Mouse (Mus musculus) myocyte (in vitro differentiated cells): Measurements from ENCODE around the gene Krt80. TPM values are rescaled to one million over a fixed set of nuclear protein-coding genes. Genes with fewer than 3 reads are reported as not detected.
"Not testable (repeated sequence)": the region's sequence is repeated elsewhere in the genome, so short reads cannot be mapped to it uniquely, and the experiment has no call there.

ENCODE experiments used
- H3K27me3 ChIP-seq: one replicate; pipeline ENCODE4 v1.6.1; 2011; ENCODE audit not compliant: control insufficient read depth, insufficient read depth, insufficient read length
- H3K36me3 ChIP-seq: one replicate; pipeline ENCODE4 v1.6.1; 2011; ENCODE audit not compliant: control insufficient read depth, insufficient read depth
- H3K4me2 ChIP-seq: one replicate; pipeline ENCODE4 v1.6.1; 2011; ENCODE audit warnings: low read depth, control low read depth
- H3K4me3 ChIP-seq: one replicate; pipeline ENCODE4 v1.5.1; 2011; ENCODE audit warnings: mild to moderate bottlenecking, control low read depth, moderate library complexity
- H3K79me2 ChIP-seq: one replicate; pipeline ENCODE4 v1.6.1; 2011; ENCODE audit not compliant: control insufficient read depth, insufficient read depth
- H3ac ChIP-seq: one replicate; pipeline ENCODE4 v1.6.1; 2011; ENCODE audit not compliant: control insufficient read depth, insufficient read length
- CEBPB ChIP-seq: IDR thresholded peaks from 2 replicates; pipeline ENCODE4 v1.6.1; 2011; ENCODE audit warnings: mild to moderate bottlenecking, moderate library complexity; ENCODE audit not compliant: poor library complexity, insufficient read depth, severe bottlenecking
- E2F4 ChIP-seq: IDR thresholded peaks from one replicate; pipeline ENCODE4 v1.6.1; 2011; ENCODE audit warnings: mild to moderate bottlenecking, control low read depth, moderate library complexity; ENCODE audit not compliant: insufficient read depth
- MAX ChIP-seq: IDR thresholded peaks from one replicate; pipeline ENCODE4 v1.6.1; 2011; ENCODE audit warnings: low read depth, mild to moderate bottlenecking, control low read depth
- MYOD1 ChIP-seq, 3 experiments: IDR thresholded peaks; one replicate each; pipeline ENCODE4 v1.6.1; 2011; ENCODE audit warnings: control low read depth in 2 of 3, low read depth in 2 of 3, mild to moderate bottlenecking in 2 of 3, moderate library complexity in 1 of 3; ENCODE audit not compliant: insufficient read length in 2 of 3, control insufficient read depth in 1 of 3
- MYOG ChIP-seq, 3 experiments: IDR thresholded peaks; one replicate each; pipeline ENCODE4 v1.6.1; 2011; ENCODE audit warnings: control low read depth in 2 of 3, low read depth in 2 of 3, mild to moderate bottlenecking in 2 of 3; ENCODE audit not compliant: insufficient read length in 2 of 3, control insufficient read depth in 1 of 3, insufficient read depth in 1 of 3
- POLR2A ChIP-seq: IDR thresholded peaks from one replicate; pipeline ENCODE4 v1.6.1; 2011; ENCODE audit warnings: low read depth, mild to moderate bottlenecking, control low read depth, moderate library complexity; ENCODE audit not compliant: insufficient read length
- POLR2AphosphoS2 ChIP-seq: IDR thresholded peaks from one replicate; pipeline ENCODE4 v1.6.1; 2011; ENCODE audit warnings: low read depth, control low read depth; ENCODE audit not compliant: insufficient read length
- REST ChIP-seq: IDR thresholded peaks from one replicate; pipeline ENCODE4 v1.6.1; 2011; ENCODE audit warnings: mild to moderate bottlenecking, control low read depth, moderate library complexity; ENCODE audit not compliant: insufficient read depth, insufficient read length
- SRF ChIP-seq: IDR thresholded peaks from one replicate; pipeline ENCODE4 v1.6.1; 2011; ENCODE audit warnings: low read depth; ENCODE audit not compliant: control insufficient read depth, insufficient read length
- TCF12 ChIP-seq: IDR thresholded peaks from one replicate; pipeline ENCODE4 v1.6.1; 2011; ENCODE audit warnings: mild to moderate bottlenecking, control low read depth; ENCODE audit not compliant: poor library complexity, insufficient read depth, severe bottlenecking
- TCF3 ChIP-seq: IDR thresholded peaks from one replicate; pipeline ENCODE4 v1.6.1; 2011; ENCODE audit warnings: low read depth, control low read depth; ENCODE audit not compliant: insufficient read length
- USF1 ChIP-seq: IDR thresholded peaks from one replicate; pipeline ENCODE4 v1.6.1; 2011; ENCODE audit warnings: low read depth, mild to moderate bottlenecking, control low read depth, moderate library complexity
- polyA plus RNA-seq: library from polyadenylated mRNA; unstranded; fragments of >200 nt; fragmentation: generic; extraction: Trizol; gene quantifications from one replicate; pipeline ENCODE4 v1.2.1, GENCODE M21; 2012; ENCODE audit warnings: missing spikeins

Krt80 gene
- polyA plus RNA-seq, 1 experiment = 7.7 TPM

DNA sequence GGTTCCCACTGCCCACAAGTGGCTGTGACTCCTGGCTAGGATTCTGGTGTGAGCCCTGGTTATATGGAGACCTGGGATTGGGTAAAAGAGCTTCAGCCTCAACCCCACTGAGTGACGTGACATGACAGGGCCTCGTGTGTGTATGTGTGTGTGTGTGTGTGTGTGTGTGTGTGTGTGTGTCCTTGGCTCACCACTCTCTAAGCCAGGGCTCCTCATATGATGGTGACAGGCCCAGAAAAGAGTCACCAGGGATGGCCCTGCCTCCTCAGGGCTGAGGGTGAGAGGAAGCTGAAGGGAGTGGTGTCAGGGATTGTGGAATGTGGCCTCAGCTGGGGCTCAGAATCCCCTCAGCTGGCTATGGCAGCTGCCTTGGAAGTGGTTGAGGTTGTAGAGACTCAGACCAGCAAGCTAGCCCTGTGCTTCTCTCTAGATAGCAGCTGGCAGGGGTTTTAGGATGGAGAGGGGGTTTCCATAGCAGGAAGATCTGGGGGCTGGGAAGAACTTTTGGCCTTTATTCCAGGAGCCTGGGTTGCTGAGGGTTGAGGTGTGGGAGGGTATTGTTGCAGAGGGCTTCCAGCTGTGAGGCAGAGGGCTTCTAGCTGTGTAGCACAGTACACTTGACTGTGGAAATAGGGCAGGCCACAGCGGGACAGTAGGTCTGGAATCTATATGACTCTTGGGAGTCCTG, 40.9 kb downstream of the Krt80 start:
- no peak overlapping the region for H3ac ChIP-seq
- H3K4me3 ChIP-seq = no peak overlapping the region
- TF ChIP-seq SRF (no peak), POLR2AphosphoS2 (no peak), MYOG (IDR thresholded peaks at IDR 0.05; ENCODE audit: control insufficient read depth in 1 of 3, insufficient read depth in 1 of 3, insufficient read length in 2 of 3, low read depth in 2 of 3) (peak; percentile 66 to 97 (median 86)), TCF3 (peak; percentile 89), TCF12 (peak; percentile 49), MYOD1 (IDR thresholded peaks at IDR 0.05; ENCODE audit: control insufficient read depth in 1 of 3, insufficient read length in 2 of 3, low read depth in 2 of 3) (peak in 2 of 3 experiments; percentile 91)
- no peaks in the 10 kb centered on the region for H3K27me3 ChIP-seq
- H3K79me2 ChIP-seq = no peaks in the 10 kb centered on the region
- H3K4me2 ChIP-seq = peak overlapping the region; percentile 29
- H3K36me3 ChIP-seq = no peaks in the 10 kb centered on the region

DNA sequence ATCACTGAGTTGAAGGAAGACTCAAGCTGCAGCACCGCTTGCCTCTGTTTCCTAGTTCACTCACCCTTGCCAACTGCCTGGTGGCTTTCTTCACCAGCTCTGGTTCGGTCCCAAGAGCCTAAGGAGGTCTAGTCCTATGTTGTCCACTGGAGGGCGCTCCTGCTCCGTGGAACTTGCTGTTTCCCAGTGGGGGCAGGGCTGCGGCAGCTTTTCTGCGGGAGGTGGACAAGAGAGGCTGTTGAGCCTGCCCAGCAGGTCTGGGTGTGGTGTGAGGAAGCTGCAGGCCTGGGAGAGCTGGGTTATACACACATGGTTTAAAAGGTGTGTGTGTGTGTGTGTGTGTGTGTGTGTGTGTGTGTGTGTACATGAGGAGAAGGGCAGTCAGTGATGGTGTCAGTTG, 42.7 kb downstream of the Krt80 start:
- Histone ChIP-seq H3K36me3 (no peaks in the 10 kb centered on the region), H3K79me2 (no peaks in the 10 kb centered on the region), H3ac (no peak overlapping the region), H3K27me3 (no peaks in the 10 kb centered on the region), H3K4me3 (no peak overlapping the region), H3K4me2 (no peak overlapping the region)
- TF ChIP-seq REST (no peak), MYOG (IDR thresholded peaks at IDR 0.05; ENCODE audit: control insufficient read depth in 1 of 3, insufficient read depth in 1 of 3, insufficient read length in 2 of 3, low read depth in 2 of 3) (no peak), MYOD1 (IDR thresholded peaks at IDR 0.05; ENCODE audit: control insufficient read depth in 1 of 3, insufficient read length in 2 of 3, low read depth in 2 of 3) (no peak), POLR2A (no peak), TCF12 (no peak), TCF3 (no peak), USF1 (no peak), MAX (no peak)

DNA sequence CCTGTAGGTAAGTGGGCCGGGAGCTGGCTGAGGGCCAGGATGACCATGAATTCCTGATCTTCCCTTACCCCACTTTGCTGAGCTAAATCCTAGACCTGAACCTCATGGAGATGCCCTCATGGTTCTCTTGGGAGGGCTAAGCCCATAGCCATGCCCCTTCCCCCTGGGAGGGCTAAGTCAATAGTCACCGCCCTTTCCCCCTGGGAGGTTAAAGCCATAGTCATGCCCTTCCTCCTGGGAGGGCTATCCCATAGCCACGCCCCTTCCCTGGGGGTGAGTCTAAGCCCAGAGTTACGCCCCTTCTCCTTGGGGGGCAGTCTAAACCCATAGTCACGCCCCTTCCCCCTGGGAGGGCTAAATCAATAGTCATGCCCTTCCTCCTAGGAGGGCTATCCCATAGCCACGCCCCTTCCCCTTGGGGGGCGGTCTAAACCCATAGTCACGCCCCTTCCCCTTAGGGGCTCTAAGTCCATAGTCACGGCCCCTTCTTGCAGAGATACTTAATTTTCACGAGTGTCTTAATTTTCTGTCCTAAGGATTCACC, 43.9 kb downstream of the Krt80 start:
- no peak overlapping the region for H3ac ChIP-seq
- H3K36me3 ChIP-seq = no peaks in the 10 kb centered on the region
- no peaks in the 10 kb centered on the region for H3K79me2 ChIP-seq
- no peak for TF ChIP-seq POLR2AphosphoS2
- TF ChIP-seq TCF12 = no peak
- TF ChIP-seq MYOD1 (IDR thresholded peaks at IDR 0.05; ENCODE audit: control insufficient read depth in 1 of 3, insufficient read length in 2 of 3, low read depth in 2 of 3) = no peak
- no peak for TF ChIP-seq POLR2A
- no peak for TF ChIP-seq USF1
- no peak overlapping the region for H3K4me2 ChIP-seq
- H3K27me3 ChIP-seq = no peaks in the 10 kb centered on the region
- H3K4me3 ChIP-seq = no peak overlapping the region

DNA sequence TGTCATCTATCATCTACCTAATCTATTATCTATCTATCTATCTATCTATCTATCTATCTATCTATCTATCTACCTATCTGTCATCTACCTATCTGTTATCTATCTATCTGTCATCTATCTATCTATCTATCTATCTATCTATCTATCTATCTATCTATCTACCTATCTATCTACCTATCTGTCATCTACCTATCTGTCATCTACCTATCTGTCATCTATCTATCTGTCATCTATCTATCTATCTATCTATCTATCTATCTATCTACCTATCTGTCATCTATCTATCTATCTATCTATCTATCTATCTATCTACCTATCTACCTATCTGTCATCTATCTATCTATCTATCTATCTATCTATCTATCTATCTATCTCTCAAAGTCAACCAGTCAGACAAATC, 45.6 kb downstream of the Krt80 start:
- not testable (repeated sequence) for H3ac ChIP-seq, H3K4me3 ChIP-seq, H3K4me2 ChIP-seq, H3K79me2 ChIP-seq, H3K27me3 ChIP-seq, H3K36me3 ChIP-seq

DNA sequence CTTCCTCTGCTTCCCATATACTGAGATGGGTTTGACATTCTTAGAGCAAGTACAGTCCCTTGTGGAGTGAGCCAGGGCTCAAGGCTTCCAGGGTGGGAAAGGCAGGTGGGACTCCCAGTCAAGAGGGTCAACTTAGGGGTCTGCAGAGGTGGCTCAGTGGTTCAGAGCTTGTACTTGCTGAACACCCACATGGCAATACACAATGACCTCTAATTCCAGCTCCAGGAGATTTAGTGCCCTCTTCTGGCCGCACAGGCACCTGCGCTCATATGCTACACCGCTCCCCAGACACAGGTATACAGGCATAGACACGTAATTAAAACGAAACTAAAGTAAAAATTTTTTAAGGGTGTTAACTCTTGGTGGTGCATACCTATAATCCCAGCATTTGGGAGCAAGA, 46.5 kb downstream of the Krt80 start:
- Histone ChIP-seq H3K79me2 (no peaks in the 10 kb centered on the region), H3K4me2 (no peak overlapping the region), H3ac (no peak overlapping the region), H3K27me3 (no peaks in the 10 kb centered on the region), H3K36me3 (no peaks in the 10 kb centered on the region), H3K4me3 (no peak overlapping the region)
- TF ChIP-seq POLR2AphosphoS2 (no peak), E2F4 (no peak), CEBPB (no peak), POLR2A (no peak), TCF3 (no peak), SRF (no peak), MYOG (IDR thresholded peaks at IDR 0.05; ENCODE audit: control insufficient read depth in 1 of 3, insufficient read depth in 1 of 3, insufficient read length in 2 of 3, low read depth in 2 of 3) (no peak), USF1 (no peak), MYOD1 (IDR thresholded peaks at IDR 0.05; ENCODE audit: control insufficient read depth in 1 of 3, insufficient read length in 2 of 3, low read depth in 2 of 3) (no peak), REST (no peak), MAX (no peak), TCF12 (no peak)
